9 mouse cellular contexts compared by ENCODE assay signal in genomic region chr1:180778941-180779340, GRCm38 (mm10). TPM values are rescaled to one million over a fixed set of nuclear protein-coding genes. Genes with fewer than 3 reads are reported as not detected.
A peak's percentile ranks its signal among the peaks of the same experiment; 100 is the strongest.
DNase-seq lines count a peak whose midpoint lies in the region; ATAC-seq and TF ChIP-seq lines count a peak whose summit lies in the region.
"Had no signal": no experiment of that assay in that cellular context is flagged by ENCODE, and none has a peak within 500 bp of the region (broad histone marks: within the 10 kb centered on the region; RNA-seq: fewer than 3 reads in every experiment).

No protein-coding gene starts in this region.

- H3K27ac ChIP-seq in cerebellum, adult 2 months (ENCODE audit: insufficient read depth, low read length): no peak overlapping the region
- no peak overlapping the region for H3K27ac ChIP-seq in intestine, embryonic 15.5 days
- H3K27ac ChIP-seq in neural tube, embryonic 13.5 days (replicated peaks): no peak overlapping the region

- TF ChIP-seq POLR2A in cerebellum, adult 2 months (IDR thresholded peaks at IDR 0.05; ENCODE audit: borderline replicate concordance, insufficient read depth, low read length): no peak

- no peak overlapping the region for H3K9ac ChIP-seq in intestine, embryonic 15.5 days
- 0 out of 2 replicates have a peak overlapping the region, but pooled peaks have one; percentile 92 for H3K9ac ChIP-seq in neural tube, embryonic 13.5 days

- peaks cover 19% of the 10 kb centered on the region for H3K4me1 ChIP-seq in cerebellum, adult 2 months (ENCODE audit: control insufficient read depth, insufficient read depth, low read length)
- peaks cover 40% of the 10 kb centered on the region for H3K4me1 ChIP-seq in intestine, embryonic 15.5 days (replicated peaks)
- peaks cover 36% of the 10 kb centered on the region for H3K4me1 ChIP-seq in neural tube, embryonic 13.5 days (replicated peaks)

- no peak for ATAC-seq in intestine, embryonic 15.5 days
- ATAC-seq in neural tube, embryonic 13.5 days (ENCODE audit: low read depth): no peak

- 64% methylated on average over 10 of the region's 10 CpGs for WGBS in cerebellum, adult 2 months
- WGBS in intestine, embryonic 15.5 days: 73% methylated on average over 10 of the region's 10 CpGs
- 86% methylated on average over 10 of the region's 10 CpGs for WGBS in neural tube, embryonic 13.5 days

- no peaks in the 10 kb centered on the region for H3K9me3 ChIP-seq in intestine, embryonic 15.5 days
- peaks cover 4% of the 10 kb centered on the region; the same call in 1 of the 2 replicates for H3K9me3 ChIP-seq in neural tube, embryonic 13.5 days

- DNase-seq in cerebellum, adult 2 months: no peak
- no peak for DNase-seq in cerebellum, adult 8-10 months
- DNase-seq in lung, adult 18-20 months: peak; percentile 26 to 35
- no peak for DNase-seq in lung, postnatal 4 days
- DNase-seq in yolk sac, embryonic 10.5 days (ENCODE audit: low spot score): no peak
- no peak for DNase-seq in MN1 (ENCODE audit: low spot score)
- DNase-seq: cerebellum, adult 11 months had no signal

- no peaks in the 10 kb centered on the region for H3K36me3 ChIP-seq in intestine, embryonic 15.5 days
- H3K36me3 ChIP-seq in neural tube, embryonic 13.5 days: no peaks in the 10 kb centered on the region

- no peak for TF ChIP-seq CTCF in cerebellum, adult 2 months (IDR thresholded peaks at IDR 0.05; ENCODE audit: borderline replicate concordance, insufficient read depth, low read depth, low read length)

- H3K27me3 ChIP-seq in cerebellum, adult 2 months (ENCODE audit: control insufficient read depth, insufficient read depth, low read length): no peaks in the 10 kb centered on the region
- H3K27me3 ChIP-seq in intestine, embryonic 15.5 days (replicated peaks): no peaks in the 10 kb centered on the region
- no peaks in the 10 kb centered on the region for H3K27me3 ChIP-seq in neural tube, embryonic 13.5 days

- H3K4me3 ChIP-seq in cerebellum, adult 2 months (replicated peaks; ENCODE audit: insufficient read depth, low read depth, low read length): peak overlapping the region; percentile 2
- no peak overlapping the region for H3K4me3 ChIP-seq in intestine, embryonic 15.5 days (replicated peaks)
- H3K4me3 ChIP-seq in neural tube, embryonic 13.5 days: no peak overlapping the region; the same call in 1 of the 2 replicates

- peak overlapping the region; percentile 89 for H3K4me2 ChIP-seq in intestine, embryonic 15.5 days (replicated peaks)
- H3K4me2 ChIP-seq in neural tube, embryonic 13.5 days: peak overlapping the region; percentile 96

RNA-seq across cellular contexts. Expression of gene H3f3a, which starts 34.8 kb away (rescaled TPM):
- polyA plus RNA-seq in cerebellum, adult 2 months (2012; rRNA removed): 463 and 518 TPM in 2 replicates
- 1,771 and 1,977 TPM in 2 replicates for polyA plus RNA-seq in intestine, embryonic 15.5 days (2015; fragmentation: Nextera tagmentation; extraction: Ambion mirVana)
- polyA plus RNA-seq in neural tube, embryonic 13.5 days (2015; fragmentation: Nextera tagmentation; extraction: Ambion mirVana): 3,608 and 3,867 TPM in 2 replicates

RNA-seq across cellular contexts. Expression of gene Acbd3, which starts 53.1 kb away (rescaled TPM):
- 27.2 and 28.1 TPM in 2 replicates for polyA plus RNA-seq in cerebellum, adult 2 months (2012; rRNA removed)
- 18.8 and 20.0 TPM in 2 replicates for polyA plus RNA-seq in intestine, embryonic 15.5 days (2015; fragmentation: Nextera tagmentation; extraction: Ambion mirVana)
- 25.6 and 26.8 TPM in 2 replicates for polyA plus RNA-seq in neural tube, embryonic 13.5 days (2015; fragmentation: Nextera tagmentation; extraction: Ambion mirVana)

Comparison
In these comparisons a context has a peak if more than half of its experiments do, and no peak if none do; other contexts are left out.
1. DNase-seq: peak in lung, adult 18-20 months (2 of 2); none in cerebellum, adult 2 months (0 of 2), cerebellum, adult 8-10 months (single experiment), lung, postnatal 4 days (0 of 2), yolk sac, embryonic 10.5 days (single experiment) and MN1 (single experiment).